Mouse (Mus musculus): ENCODE data around the gene Gm17304. TPM values are rescaled to one million over a fixed set of nuclear protein-coding genes. Genes with fewer than 3 reads are reported as not detected.

Gm17304 gene
- polyA plus RNA-seq, 1 experiment = not detected

DNA sequence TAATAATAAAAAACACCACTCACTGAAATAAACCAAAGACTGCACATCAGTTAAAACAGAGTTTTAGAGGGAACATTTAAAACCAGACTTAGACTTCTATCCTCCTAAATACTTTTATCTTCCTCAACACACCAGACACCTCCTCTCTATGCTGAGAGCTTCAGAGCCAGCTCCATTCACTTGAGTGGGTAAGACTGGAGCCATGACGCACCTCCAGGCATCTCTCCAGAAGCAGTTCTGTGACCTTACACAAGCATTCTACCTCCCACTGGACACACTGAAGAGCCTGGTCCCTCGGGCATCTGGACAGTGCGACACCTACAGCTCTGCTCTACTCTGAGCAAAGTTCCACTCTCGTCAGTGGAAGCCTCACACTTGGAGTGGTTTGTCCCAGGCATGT lies 14.4 kb downstream of the Gm17304 start:
- DNase-seq (ENCODE audit: low spot score) = no peak

GRCm38 (mm10) chr5:106628369-106629149 lies 19.7 kb downstream of the Gm17304 start:
- DNase-seq (ENCODE audit: low spot score) = no peak

DNA sequence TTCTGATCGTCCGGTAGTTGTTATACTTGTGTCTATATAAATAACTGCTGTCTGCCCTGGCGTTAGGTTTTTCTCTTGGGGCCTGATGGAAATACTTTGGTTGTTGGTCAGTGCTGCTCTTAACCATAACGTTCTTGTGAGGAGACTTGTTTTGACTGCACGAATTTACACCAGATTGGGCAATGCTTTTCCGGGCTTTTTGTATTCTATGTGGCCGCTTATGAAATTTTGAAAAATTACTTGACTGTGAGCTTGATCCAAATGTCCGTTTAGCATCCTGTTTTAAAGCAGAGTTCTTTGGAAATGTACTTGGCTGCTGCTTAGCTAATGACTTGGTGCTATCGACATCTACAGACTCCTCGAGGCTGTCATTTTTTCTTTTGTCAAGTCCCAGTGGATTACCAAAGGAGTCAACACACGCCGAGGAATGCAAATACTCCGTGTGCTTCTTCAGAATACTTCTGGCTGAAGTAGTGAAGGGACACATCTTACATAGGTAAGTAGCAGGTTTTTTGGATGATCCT lies 27.6 kb downstream of the Gm17304 start:
- DNase-seq (ENCODE audit: low spot score) = no peak

- DNase-seq (ENCODE audit: low spot score) = no peak
Measured at GRCm38 (mm10) chr5:106639627-106640026, 30.7 kb downstream of the Gm17304 start.

DNA sequence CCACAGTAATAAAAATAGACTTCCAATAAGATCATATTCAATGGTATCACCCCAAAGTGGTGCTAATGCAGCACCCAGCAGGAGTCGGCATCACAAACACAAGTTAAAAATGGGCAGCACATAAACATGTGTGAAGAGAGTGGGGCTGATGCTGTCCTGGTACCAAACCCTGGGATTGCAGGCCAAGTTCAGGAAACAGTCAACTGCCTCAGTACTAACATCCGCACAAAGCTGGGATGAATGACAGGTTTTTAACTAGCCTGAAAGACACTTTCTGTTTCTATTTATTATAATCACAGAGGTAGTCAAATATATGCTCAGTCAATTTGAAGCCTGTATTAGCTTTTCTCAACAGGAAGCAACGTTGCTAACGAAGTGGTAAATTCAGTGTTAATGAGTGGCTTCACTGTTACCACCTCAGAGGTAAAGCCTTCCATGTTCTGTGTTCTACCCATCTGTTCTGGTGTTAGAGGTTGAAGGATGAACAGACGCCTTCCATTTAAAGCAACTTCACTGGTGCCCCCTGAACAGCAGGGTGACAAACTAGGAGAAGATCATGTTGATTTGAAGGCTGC lies 31.4 kb downstream of the Gm17304 start:
- DNase-seq (ENCODE audit: low spot score) = no peak

DNA sequence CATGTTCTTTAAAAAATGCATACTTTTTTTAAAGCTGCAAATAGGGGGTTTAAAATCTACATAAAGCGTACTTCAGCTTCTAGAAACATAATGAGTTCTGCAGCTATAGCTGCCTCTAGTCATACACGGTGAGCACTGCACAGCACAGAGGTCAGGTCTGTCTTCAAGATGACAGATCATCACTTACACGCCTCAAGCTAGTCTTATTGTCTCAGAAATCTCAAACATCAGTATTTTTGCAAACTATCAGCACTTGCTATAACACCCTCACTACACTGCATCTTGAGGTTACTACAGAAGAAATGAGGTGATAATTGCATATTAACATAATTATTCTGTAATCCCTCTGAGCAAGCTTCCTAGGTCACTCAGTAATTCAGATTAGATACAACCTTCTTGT lies 33.0 kb downstream of the Gm17304 start:
- DNase-seq (ENCODE audit: low spot score) = no peak

- DNase-seq (ENCODE audit: low spot score) = no peak
Measured at GRCm38 (mm10) chr5:106643434-106643833, 34.5 kb downstream of the Gm17304 start.

- no peak for DNase-seq (ENCODE audit: low spot score)
Measured at GRCm38 (mm10) chr5:106649441-106649840, 40.5 kb downstream of the Gm17304 start.

DNA sequence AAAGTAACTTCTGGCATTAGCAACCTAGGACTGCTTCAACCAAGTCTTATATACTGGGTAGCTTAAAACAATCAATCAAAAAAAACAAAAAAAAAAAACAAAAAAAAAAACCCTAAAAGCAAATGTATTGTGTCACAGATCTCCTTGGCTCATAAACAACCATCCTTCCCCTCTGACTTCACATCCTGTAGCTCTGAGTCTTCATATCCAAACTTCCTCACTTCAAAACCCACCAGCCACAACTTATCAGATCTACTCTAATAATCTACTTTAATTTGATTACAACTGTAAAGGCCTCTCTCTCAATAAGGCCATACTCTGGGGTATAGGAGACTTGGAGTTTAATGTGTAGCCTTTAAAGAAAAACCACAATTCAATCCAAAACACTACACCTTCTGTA lies 41.1 kb downstream of the Gm17304 start:
- no peak for DNase-seq (ENCODE audit: low spot score)

- DNase-seq (ENCODE audit: low spot score) = no peak
Measured at GRCm38 (mm10) chr5:106652220-106652753, 43.4 kb downstream of the Gm17304 start.

DNA sequence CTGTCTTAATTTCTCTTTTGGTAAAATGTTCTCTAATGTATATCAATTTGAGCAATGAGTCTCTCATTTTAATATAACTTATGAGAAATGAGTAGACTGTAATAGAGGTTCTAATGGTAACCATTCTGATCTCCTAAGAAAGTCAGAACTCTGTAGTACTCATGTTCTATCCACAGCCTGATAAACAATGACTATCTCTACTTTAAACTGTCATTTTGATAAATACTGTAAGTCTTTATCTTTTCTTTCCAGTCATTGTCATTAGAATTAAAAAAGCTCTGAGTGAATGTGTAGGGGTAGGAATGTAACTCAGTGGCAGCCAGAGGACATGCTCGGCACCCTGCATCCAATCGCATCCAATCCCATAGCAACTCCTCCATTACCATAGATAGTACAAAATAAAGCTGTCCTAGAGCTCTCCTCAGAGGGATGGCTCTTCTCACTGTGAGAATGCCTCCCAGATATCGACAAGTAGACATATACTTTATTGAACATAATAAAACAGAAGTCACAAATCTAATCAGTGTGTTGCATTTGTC lies 44.0 kb downstream of the Gm17304 start:
- no peak for DNase-seq (ENCODE audit: low spot score)

Other genes starting within 250 kb of the Gm17304 start
- gene Barhl2, start 150.9 kb upstream of the Gm17304 start, polyA plus RNA-seq (2012; rRNA removed) = not detected in 2 replicates
- 31.7 and 32.3 TPM in 2 replicates for gene Zfp644, start 88.2 kb downstream of the Gm17304 start, polyA plus RNA-seq (2012; rRNA removed)